Mouse (Mus musculus) embryo, embryonic 10 days (tissue): ENCODE measurements around the gene Morn2.
"Not testable (repeated sequence)": the region's sequence is repeated elsewhere in the genome, so short reads cannot be mapped to it uniquely, and the experiment has no call there.

Experiments used
- DNase-seq: peaks from one replicate; pipeline ENCODE4 v3.0.0-alpha.2; 2015; ENCODE audit warnings: low spot score

The Morn2 gene

GRCm38 (mm10) chr17:80290074-80290657 lies at the start of gene Morn2, which contains the start of gene Dhx57:
TSS of gene Morn2 (plus strand) at chr17:80290203.
TSS of gene Dhx57 (minus strand) at chr17:80290476.
- DNase-seq = peak; percentile 97

DNA sequence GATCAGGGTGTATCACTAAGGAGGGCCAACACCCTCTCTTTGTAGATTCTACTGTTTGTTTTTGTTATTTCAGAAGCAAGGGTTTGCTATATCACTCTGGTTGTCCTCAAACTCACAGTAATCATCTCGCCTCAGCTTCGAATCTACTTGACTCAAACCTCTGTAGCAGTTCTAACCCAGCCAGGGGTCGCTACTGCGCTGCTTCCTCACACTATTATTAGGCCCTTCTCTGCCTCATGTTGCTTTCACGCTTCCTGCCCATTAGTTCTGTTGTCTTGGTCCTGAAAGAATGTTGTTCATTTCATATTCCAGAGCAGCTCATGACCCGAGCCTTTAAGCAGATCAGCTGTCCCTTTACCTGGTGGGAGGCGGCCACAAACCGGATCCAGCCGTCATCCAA lies 48.4 kb upstream of the Morn2 start:
- no peak for DNase-seq

- peak; percentile 76 for DNase-seq
These were observed 46.9 kb upstream of the Morn2 start for GRCm38 (mm10) chr17:80243116-80243515.

DNA sequence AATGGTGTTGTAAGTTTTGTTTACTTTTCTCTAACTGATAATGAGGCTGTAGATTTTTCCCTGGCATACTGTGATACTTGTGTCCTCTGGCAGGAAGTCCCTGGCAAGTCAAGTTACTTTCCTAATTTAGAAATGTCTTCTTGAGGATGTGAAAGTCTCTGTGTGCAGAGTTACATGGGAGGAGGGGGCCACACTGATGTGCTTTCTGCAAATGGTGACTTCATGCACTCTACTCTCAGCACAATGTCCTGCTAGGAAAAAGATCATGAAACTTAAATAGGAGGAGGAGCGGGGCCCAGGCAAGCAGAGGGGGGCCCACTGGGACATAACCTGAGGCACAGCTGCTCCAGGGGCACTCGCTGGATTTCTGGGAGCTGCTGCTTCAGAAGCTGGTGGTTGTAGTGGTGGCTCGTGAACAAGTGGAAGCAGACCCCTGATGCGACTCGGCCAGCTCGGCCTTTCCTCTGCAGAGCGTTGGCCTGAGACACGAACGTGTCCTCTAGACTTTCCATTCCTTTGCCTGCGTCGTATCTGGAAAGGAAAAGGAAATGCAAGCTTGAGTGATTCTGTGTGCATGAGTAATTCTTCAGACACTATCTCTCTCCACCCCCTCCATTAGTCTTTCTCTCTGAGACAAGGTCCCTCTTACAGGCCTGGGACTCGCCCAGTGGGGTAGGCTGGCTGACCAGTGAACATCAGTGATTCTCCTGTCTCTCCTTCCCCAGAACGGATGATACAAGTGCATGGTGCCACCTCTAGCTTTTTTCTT lies 37.1 kb upstream of the Morn2 start:
- DNase-seq = no peak

GRCm38 (mm10) chr17:80254421-80254820 lies 35.6 kb upstream of the Morn2 start:
- DNase-seq = no peak

DNA sequence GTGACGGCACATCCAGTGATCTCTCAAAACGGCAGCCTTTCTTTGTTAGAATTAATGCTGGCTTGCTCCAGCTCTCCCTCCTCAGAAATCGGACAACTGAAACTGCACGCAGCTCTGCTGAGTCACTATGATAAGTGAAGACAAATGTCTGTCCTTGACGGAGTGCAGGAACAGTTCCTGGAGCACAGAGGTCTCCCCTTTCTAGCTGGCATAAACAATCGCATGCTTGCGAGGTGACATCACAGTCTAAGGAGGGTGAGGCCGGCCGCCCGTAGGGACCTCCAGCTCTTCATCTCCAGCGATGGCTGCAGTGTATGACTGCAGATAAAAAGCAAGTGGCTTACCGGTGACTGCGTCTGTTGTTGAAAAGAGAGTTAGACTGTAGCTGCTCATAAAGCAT lies 34.8 kb upstream of the Morn2 start:
- peak; percentile 72 for DNase-seq

DNA sequence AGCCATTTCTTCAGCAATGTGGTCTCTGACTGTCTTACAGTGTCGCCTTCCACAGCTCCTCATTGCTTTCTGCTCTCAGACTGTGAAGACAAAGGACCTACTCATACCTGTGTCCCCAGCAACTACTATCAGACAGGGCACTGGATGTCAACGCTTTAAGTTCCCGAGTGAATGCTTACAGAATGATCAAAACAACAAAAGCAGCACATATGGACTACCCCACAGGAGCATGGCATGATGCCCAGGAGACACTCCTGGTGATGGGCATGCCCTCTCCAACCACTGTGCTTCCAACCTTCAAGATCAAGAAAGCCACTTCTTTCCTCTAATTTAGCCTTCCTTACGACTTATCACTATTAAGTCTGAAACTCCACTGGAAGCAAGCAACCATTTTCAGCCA lies 22.9 kb upstream of the Morn2 start:
- DNase-seq = no peak

- no peak for DNase-seq
These were observed 21.9 kb upstream of the Morn2 start for GRCm38 (mm10) chr17:80268151-80268550.

- not testable (repeated sequence) for DNase-seq
These were observed 19.4 kb upstream of the Morn2 start for GRCm38 (mm10) chr17:80270622-80271021.

GRCm38 (mm10) chr17:80278255-80278654 lies 11.7 kb upstream of the Morn2 start:
- no peak for DNase-seq

DNA sequence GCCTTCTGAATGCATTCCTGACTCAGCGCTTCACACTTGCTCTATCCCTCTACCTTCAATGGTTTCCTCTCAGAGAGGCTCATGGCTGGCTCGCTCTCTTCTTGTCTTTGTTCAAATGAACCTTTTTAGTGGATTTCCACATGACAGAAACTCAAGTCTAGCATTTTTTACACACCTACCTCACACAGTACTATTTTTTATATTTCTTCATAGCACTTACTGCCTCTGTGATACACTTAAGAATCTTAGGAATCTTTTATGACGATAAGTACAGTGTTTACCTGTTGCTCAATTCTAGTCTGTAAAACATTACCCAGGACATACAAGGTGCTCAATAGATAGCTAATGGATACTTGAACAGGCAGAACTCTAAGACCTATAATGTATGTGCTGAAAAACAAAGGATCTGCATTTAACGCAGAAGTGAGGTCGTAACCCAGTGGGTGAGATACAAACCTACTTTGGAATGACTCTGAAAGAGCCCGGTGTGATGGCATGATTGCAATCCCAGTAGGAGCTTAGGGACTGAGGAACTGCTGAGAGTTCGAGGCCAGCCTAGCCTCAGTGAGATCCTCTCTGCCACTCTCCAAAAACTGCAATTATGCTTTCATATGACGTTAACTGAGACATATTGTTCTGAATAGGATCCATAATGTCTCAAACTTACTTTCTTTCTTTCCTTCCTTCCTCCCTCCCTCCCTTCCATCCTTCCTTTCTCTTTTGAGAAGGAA lies 10.5 kb upstream of the Morn2 start:
- DNase-seq = no peak

DNA sequence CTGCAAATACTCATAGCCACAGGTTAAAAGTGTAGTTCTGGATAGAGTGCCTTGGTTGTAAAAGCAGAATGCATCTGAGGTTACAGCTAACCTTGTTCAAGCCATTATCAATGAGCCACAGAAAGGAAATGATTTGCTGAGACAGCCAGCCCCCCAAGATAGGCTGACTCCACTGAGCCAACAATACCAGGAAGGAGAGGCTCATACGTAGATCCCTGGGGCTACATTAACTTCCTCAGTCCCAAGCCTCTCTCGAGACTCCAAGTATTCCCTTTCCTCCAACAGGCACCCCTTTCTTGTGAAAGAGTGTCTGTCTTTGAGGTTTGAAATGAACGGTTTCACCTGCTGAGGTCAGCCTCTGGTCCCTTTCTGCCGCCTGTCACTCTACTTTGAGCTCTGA lies 5.6 kb upstream of the Morn2 start:
- no peak for DNase-seq

- no peak for DNase-seq
These were observed 2.0 kb upstream of the Morn2 start for GRCm38 (mm10) chr17:80288012-80288411.

DNA sequence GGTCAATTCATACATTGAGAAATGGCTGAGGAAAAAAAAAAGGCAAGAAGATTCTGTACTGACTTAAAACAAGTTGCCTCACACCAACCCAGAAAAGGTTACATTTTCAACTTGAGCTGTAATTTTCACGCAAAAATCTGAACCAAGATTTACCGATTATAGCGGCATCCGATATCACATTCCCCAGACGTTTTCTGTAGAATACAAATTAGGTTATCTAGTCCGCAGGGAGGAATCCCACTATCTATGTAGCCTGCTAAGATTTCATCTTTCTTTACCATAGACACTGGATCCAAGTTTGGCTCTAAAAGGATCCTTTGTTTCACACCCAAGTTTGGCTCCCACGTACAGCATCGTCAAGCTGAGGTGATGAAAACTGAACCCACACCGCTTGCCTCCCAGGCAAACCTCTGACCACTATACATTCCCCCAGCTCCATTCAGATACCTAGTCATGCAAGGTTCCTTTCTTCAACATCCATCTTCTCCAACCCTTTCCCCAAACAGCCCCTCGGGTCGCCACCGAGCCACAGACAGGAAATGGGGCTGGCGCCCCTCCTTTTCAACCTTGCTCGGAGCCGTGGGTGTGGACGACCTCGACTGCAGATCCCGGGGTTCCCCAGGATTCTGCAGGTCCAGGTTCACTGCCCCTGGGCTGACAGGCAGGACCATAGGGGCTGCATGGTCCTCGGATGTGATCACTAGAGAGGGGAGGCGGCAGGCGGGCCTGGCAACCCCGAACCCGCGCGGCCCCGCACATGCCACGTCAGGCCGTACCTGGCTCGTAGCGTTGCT lies 526 bp upstream of the Morn2 start:
- DNase-seq = no peak

DNA sequence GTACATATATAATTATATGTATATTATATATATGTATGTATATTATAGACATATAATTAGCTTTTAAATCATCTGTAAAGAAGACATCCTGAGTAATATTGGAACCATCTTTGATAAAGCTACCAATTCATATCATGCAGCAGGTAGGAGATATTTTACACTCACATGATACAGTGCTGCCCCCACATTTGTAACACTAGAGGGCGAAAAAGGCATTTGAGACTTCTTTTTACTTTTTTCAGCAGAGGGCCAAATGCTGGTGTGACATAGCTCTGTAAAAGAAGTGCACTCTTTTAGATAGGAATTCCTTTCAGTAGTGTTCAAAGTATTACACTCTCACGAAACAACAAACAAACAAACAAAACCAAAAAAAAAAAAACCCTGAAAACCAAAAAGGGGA lies 1.1 kb downstream of the Morn2 start:
- peak; percentile 81 for DNase-seq

DNA sequence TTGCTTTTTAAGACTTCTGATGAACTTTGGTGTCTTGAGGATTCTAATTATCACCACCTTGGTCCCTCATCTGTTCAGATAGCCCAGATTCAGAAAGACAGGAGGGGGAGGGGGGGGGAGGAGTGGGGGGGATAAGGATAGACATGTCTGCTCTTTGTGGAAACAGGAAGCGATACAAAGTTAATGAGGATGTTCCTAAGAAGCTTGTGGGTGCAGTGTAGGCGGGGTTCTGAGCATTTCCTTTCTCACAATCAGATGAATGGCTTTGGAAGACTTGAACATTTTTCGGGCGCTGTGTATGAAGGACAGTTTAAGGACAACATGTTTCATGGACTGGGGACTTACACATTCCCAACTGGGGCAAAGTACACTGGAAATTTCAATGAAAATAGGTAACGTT lies 5.3 kb downstream of the Morn2 start:
- no peak for DNase-seq

DNA sequence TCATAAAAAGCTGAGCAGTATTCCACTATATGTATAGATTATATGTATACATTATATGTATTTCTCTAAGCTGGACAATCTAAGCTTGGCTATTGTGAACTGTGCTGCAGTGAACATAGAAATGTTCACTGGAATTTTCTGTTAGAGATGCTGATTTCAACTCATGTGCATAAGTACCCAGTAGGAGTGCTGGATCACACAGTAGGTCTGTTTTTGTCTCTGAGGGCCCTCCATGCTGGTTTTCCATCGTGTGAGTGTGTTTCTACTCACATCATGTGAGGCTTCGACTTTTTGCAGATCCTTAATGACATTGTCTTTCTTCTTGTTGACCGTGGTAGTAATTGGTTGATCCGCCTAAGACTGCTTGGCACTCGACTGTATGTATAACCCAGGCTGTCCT lies 8.8 kb downstream of the Morn2 start:
- DNase-seq = no peak

GRCm38 (mm10) chr17:80307251-80307650 lies 17.2 kb downstream of the Morn2 start, which contains the start of gene Arhgef33:
TSS of gene Arhgef33 (plus strand) at chr17:80307407.
- DNase-seq = no peak

DNA sequence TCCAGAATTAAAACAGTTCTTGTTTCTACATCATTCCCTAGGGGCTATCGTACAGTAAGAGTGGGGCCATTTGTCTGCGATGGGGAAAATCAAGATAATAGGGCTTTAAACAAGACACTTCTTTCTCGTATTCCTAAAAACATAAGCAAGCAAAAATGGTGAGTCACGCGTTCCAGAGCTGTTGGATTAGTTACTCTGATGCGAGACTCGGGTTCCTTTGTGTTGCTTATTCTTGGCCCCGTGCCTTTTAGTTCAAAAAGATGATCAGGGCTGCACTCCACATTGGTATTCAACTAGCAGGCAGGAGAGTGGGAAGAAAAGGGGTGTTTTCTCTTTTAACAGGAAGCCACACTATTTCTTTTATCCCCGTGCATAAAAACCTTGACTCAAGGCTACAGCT lies 21.8 kb downstream of the Morn2 start:
- no peak for DNase-seq

- DNase-seq = no peak
These were observed 22.4 kb downstream of the Morn2 start for GRCm38 (mm10) chr17:80312405-80312804.

DNA sequence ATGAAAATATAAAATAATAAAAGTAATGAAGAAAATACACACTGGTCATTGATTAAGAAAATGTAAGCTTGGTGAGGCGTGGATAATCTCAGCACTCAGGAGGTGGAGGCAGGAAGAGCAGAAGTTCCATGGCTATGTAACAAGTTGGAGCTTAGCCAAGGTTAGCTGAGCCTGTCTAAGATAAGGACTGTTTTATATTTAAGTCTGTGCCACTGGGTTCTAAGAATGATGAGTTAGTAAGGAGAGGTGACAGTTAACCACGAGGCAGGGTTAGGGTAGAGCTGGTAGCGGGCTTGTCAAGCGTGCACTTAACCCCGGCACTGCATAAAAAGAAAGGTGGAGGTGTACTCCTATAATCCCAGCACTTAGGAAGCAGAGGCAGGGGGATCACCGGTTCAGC lies 32.2 kb downstream of the Morn2 start:
- no peak for DNase-seq

- DNase-seq = no peak
These were observed 33.0 kb downstream of the Morn2 start for GRCm38 (mm10) chr17:80323015-80323414.
